Comparison of ENCODE assay signal across 17 mouse cellular contexts in the genomic region with DNA sequence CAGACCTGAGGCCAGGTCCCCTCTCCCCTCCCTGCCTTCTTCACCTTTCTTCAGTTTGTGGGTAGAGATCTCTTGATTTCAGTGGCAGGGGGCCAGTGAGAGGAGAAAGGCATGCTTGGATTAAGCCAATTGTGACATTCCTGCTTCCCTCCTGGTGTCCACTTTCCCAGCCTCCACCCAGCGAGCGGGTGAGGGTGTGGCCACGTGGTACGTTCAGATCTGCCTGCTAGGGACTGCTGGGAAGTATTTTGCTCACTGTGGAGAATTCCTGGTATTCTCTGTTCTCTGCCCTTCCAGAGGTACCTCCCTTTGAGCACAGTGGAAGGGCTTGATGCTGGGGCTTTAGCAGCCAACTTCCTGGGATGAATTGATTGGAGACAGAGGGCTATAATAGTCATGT.
DNase-seq lines count a peak whose midpoint lies in the region; ATAC-seq and TF ChIP-seq lines count a peak whose summit lies in the region.
"Had no signal": no experiment of that assay in that cellular context is flagged by ENCODE, and none has a peak within 500 bp of the region (broad histone marks: within the 10 kb centered on the region; RNA-seq: fewer than 3 reads in every experiment).

No protein-coding gene starts in this region.

- TF ChIP-seq CTCF in lung, postnatal 0 days (IDR thresholded peaks at IDR 0.05), result no peak

- no peaks in the 10 kb centered on the region for H3K27me3 ChIP-seq in heart, embryonic 12.5 days (replicated peaks)
- no peaks in the 10 kb centered on the region for H3K27me3 ChIP-seq in lung, postnatal 0 days (replicated peaks; ENCODE audit: insufficient read depth, low read length)
- H3K27me3 ChIP-seq: intestine, embryonic 15.5 days had no signal

- H3K4me3 ChIP-seq in heart, embryonic 12.5 days, result no peak overlapping the region
- H3K4me3 ChIP-seq in lung, postnatal 0 days (ENCODE audit: low read depth, low read length), result no peak overlapping the region
- H3K4me3 ChIP-seq: forebrain, embryonic 12.5 days; gastrocnemius, adult 2 months; intestine, embryonic 15.5 days had no signal

- WGBS in heart, embryonic 12.5 days, result 11% methylated on average over 4 of the region's 4 CpGs
- 22% methylated on average over 4 of the region's 4 CpGs for WGBS in lung, postnatal 0 days

- no peaks in the 10 kb centered on the region for H3K36me3 ChIP-seq in heart, embryonic 12.5 days
- no peaks in the 10 kb centered on the region for H3K36me3 ChIP-seq in lung, postnatal 0 days (ENCODE audit: insufficient read depth, low read length)
- H3K36me3 ChIP-seq: forebrain, embryonic 12.5 days; intestine, embryonic 15.5 days had no signal

- TF ChIP-seq EP300 in lung, postnatal 0 days (IDR thresholded peaks at IDR 0.05), result no peak

- H3K9me3 ChIP-seq in heart, embryonic 12.5 days (replicated peaks), result no peaks in the 10 kb centered on the region; the same call in 1 of the 2 replicates
- H3K9me3 ChIP-seq in lung, postnatal 0 days (ENCODE audit: low read length), result no peaks in the 10 kb centered on the region
- H3K9me3 ChIP-seq: forebrain, embryonic 12.5 days; G1E; intestine, embryonic 15.5 days had no signal

- ATAC-seq in heart, embryonic 12.5 days (ENCODE audit: insufficient number of reproducible peaks, low FRiP score), result no peak
- ATAC-seq in lung, postnatal 0 days, result peak; percentile 62
- ATAC-seq: intestine, embryonic 15.5 days; liver, postnatal 0 days had no signal

- peaks cover 51% of the 10 kb centered on the region for H3K4me1 ChIP-seq in heart, embryonic 12.5 days (replicated peaks)
- no peaks in the 10 kb centered on the region for H3K4me1 ChIP-seq in lung, postnatal 0 days (ENCODE audit: insufficient read depth, low read depth, low read length)

- DNase-seq in heart, adult 9 months (ENCODE audit: low spot score in 2 of 2), result no peak
- peak; percentile 40 for DNase-seq in lung, postnatal 0 days (ENCODE audit: low spot score)
- DNase-seq in lung, postnatal 25 days (ENCODE audit: low spot score), result no peak
- DNase-seq in kidney, postnatal 10 days, result peak; percentile 57
- peak; percentile 17 for DNase-seq in yolk sac, embryonic 10.5 days (ENCODE audit: low spot score)
- no peak for DNase-seq in thymus, adult 18-20 months
- DNase-seq in liver, result no peak
- DNase-seq: adrenal gland, postnatal 36 days; cerebellum, postnatal 36 days; gastrocnemius, adult 2 months; liver, postnatal 0 days; right cerebral cortex, adult 18-20 months; spleen, adult 18-20 months had no signal

- no peak overlapping the region for H3K9ac ChIP-seq in heart, embryonic 12.5 days
- H3K9ac ChIP-seq in lung, postnatal 0 days (replicated peaks; ENCODE audit: low read depth), result no peak overlapping the region
- H3K9ac ChIP-seq: forebrain, embryonic 12.5 days; intestine, embryonic 15.5 days; liver, postnatal 0 days had no signal

- 0 out of 2 replicates have a peak overlapping the region, but pooled peaks have one; percentile 6 for H3K27ac ChIP-seq in heart, embryonic 12.5 days (ENCODE audit: poor library complexity, severe bottlenecking)
- no peak overlapping the region for H3K27ac ChIP-seq in lung, postnatal 0 days (ENCODE audit: low read length)
- H3K27ac ChIP-seq: forebrain, embryonic 12.5 days; intestine, embryonic 15.5 days had no signal

- peak overlapping the region; percentile 10; the same call in 1 of the 2 replicates for H3K4me2 ChIP-seq in heart, embryonic 12.5 days
- H3K4me2 ChIP-seq in lung, postnatal 0 days (replicated peaks; ENCODE audit: low read depth, low read length), result no peak overlapping the region
- H3K4me2 ChIP-seq: forebrain, embryonic 12.5 days; intestine, embryonic 15.5 days had no signal

Comparison
In these comparisons a context has a peak if more than half of its experiments do, and no peak if none do; other contexts are left out.
1. DNase-seq: peak in lung, postnatal 0 days (single experiment), kidney, postnatal 10 days (single experiment) and yolk sac, embryonic 10.5 days (single experiment); none in heart, adult 9 months (0 of 2), lung, postnatal 25 days (single experiment), thymus, adult 18-20 months (0 of 2) and liver (single experiment).